Mouse (Mus musculus) right cerebral cortex, postnatal 25 days (tissue): Measurements from ENCODE around the gene Rufy1.
"Not testable (repeated sequence)": the region's sequence is repeated elsewhere in the genome, so short reads cannot be mapped to it uniquely, and the experiment has no call there.

Source experiments
- DNase-seq: peaks from one replicate; pipeline ENCODE4 v3.0.0; 2022

Rufy1 gene

GRCm38 (mm10) chr11:50376911-50377891, 53.7 kb downstream of the Rufy1 start, which contains the start of gene Hnrnph1:
Gene Hnrnph1, plus strand, starts transcription at chr11:50376990.
- peak; percentile 98 for DNase-seq

- DNase-seq, result no peak
Observed at GRCm38 (mm10) chr11:50376156-50376790, 54.7 kb downstream of the Rufy1 start.

GRCm38 (mm10) chr11:50375421-50375820, 55.5 kb downstream of the Rufy1 start:
- DNase-seq, result no peak

- DNase-seq, result no peak
Observed at GRCm38 (mm10) chr11:50374286-50375015, 56.5 kb downstream of the Rufy1 start.

- DNase-seq, result no peak
Observed at GRCm38 (mm10) chr11:50373621-50374020, 57.3 kb downstream of the Rufy1 start.

- no peak for DNase-seq
Observed at GRCm38 (mm10) chr11:50373086-50373485, 57.8 kb downstream of the Rufy1 start.

- no peak for DNase-seq
Observed at GRCm38 (mm10) chr11:50371911-50372310, 59.0 kb downstream of the Rufy1 start.

GRCm38 (mm10) chr11:50371399-50371841, 59.5 kb downstream of the Rufy1 start:
- peak; percentile 51 for DNase-seq

- no peak for DNase-seq
Observed at GRCm38 (mm10) chr11:50370969-50371368, 60.0 kb downstream of the Rufy1 start.

- no peak for DNase-seq
Observed at GRCm38 (mm10) chr11:50369360-50369911, 61.5 kb downstream of the Rufy1 start.

- DNase-seq, result no peak
Observed at GRCm38 (mm10) chr11:50367531-50367930, 63.4 kb downstream of the Rufy1 start.

GRCm38 (mm10) chr11:50365322-50365721, 65.6 kb downstream of the Rufy1 start:
- no peak for DNase-seq

- peak; percentile 64 for DNase-seq
Observed at GRCm38 (mm10) chr11:50364548-50364947, 66.4 kb downstream of the Rufy1 start.

GRCm38 (mm10) chr11:50361282-50361681, 69.6 kb downstream of the Rufy1 start:
- DNase-seq, result not testable (repeated sequence)

- DNase-seq, result peak; percentile 70
Observed at GRCm38 (mm10) chr11:50358950-50359861, 71.7 kb downstream of the Rufy1 start.

GRCm38 (mm10) chr11:50355395-50355794, 75.5 kb downstream of the Rufy1 start:
- DNase-seq, result no peak

- DNase-seq, result no peak
Observed at GRCm38 (mm10) chr11:50354851-50355250, 76.1 kb downstream of the Rufy1 start.

GRCm38 (mm10) chr11:50354162-50354561, 76.8 kb downstream of the Rufy1 start, which contains the start of gene Cby3:
Gene Cby3, plus strand, starts transcription at chr11:50354462.
- no peak for DNase-seq

GRCm38 (mm10) chr11:50352177-50352576, 78.7 kb downstream of the Rufy1 start:
- DNase-seq, result no peak

GRCm38 (mm10) chr11:50346256-50347032, 84.5 kb downstream of the Rufy1 start:
- DNase-seq, result no peak

GRCm38 (mm10) chr11:50345486-50345885, 85.4 kb downstream of the Rufy1 start:
- DNase-seq, result no peak
